ENCODE assay signal across 8 mouse cellular contexts in the genomic region with DNA sequence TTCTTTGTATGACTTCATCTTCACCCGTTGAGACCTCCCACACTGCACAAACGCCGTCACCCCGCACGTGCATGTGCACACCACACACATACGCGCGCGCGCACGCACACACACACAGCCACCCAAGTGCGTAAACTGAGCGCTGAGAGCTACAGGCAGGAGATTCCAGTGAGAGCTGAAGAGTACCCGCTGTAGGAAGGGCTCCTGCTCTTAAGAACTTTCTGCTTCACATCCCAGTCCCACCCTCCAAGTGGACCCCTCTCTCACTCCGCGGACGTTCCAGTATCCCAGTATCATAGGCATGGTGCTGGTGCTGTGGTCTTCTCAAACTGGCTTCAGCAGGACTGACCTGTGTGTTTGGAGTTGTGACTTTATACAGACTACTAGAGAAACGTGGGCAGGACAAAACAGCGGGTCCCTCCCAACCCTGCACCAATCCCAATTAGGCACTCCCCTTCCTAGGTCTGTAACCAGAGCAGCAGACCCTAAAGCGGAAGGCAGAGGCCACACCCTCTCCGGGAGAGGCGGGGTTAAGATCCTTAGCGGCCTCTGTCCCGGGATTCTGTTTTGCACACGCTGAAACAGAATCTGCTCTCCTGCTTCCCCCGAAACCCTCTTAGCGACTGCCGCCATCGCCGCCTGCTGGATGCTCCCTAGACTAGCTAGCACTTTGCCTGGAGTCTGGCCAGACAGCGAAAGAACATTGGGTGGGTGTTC. TPM values are rescaled to one million over a fixed set of nuclear protein-coding genes. Genes with fewer than 3 reads are reported as not detected.
DNase-seq lines count a peak whose midpoint lies in the region; ATAC-seq and TF ChIP-seq lines count a peak whose summit lies in the region.

A gene (minus strand): TSS at position 501 of the 717 bp plus-strand sequence.

- H3K4me2 ChIP-seq in heart, embryonic 11.5 days: peak within 1 kb of the TSS; percentile 71
- H3K4me2 ChIP-seq in kidney, embryonic 16.5 days (replicated peaks; ENCODE audit: low read depth, low read length): peak within 1 kb of the TSS; percentile 92
- H3K4me2 ChIP-seq in myocyte (ENCODE audit: low read depth): peak within 1 kb of the TSS; percentile 98

- no peaks in the 10 kb centered on the region for H3K9me3 ChIP-seq in erythroblast, embryonic 14.5 days (ENCODE audit: control insufficient read depth, low read length)
- H3K9me3 ChIP-seq in heart, embryonic 11.5 days (replicated peaks; ENCODE audit: control insufficient read depth, low read length): no peaks in the 10 kb centered on the region
- no peaks in the 10 kb centered on the region for H3K9me3 ChIP-seq in kidney, embryonic 16.5 days (ENCODE audit: low read length)

- DNase-seq in A20 (ENCODE audit: low read depth, low spot score): peak; percentile 69
- DNase-seq in brain, adult 2 months (ENCODE audit: low read depth, low spot score): peak; percentile 97
- DNase-seq in liver, adult 2 months (ENCODE audit: extremely low read depth, low read depth, low spot score): peak; percentile 99
- peak; percentile 74 for DNase-seq in splenic B cell, adult 2 months (ENCODE audit: low read depth, low spot score)

- peak within 1 kb of the TSS; percentile 36 for H3K27ac ChIP-seq in heart, embryonic 11.5 days (ENCODE audit: low read depth, low read length)
- H3K27ac ChIP-seq in kidney, embryonic 16.5 days (ENCODE audit: low read length): peak within 1 kb of the TSS; percentile 93
- H3K27ac ChIP-seq in liver, adult 2 months (replicated peaks; ENCODE audit: insufficient read depth, low read depth, low read length): peak within 1 kb of the TSS; percentile 91

- peak within 1 kb of the TSS; percentile 47 for H3K4me3 ChIP-seq in erythroblast, embryonic 14.5 days (replicated peaks)
- peak within 1 kb of the TSS; percentile 38 for H3K4me3 ChIP-seq in heart, embryonic 11.5 days (ENCODE audit: low read depth, low read length)
- peak within 1 kb of the TSS; percentile 53 for H3K4me3 ChIP-seq in kidney, embryonic 16.5 days (ENCODE audit: low read length)
- peak within 1 kb of the TSS; percentile 59 for H3K4me3 ChIP-seq in liver, adult 2 months (ENCODE audit: insufficient read depth, low read depth, low read length)
- peak within 1 kb of the TSS; percentile 18 for H3K4me3 ChIP-seq in myocyte

- no peaks in the 10 kb centered on the region for H3K79me2 ChIP-seq in liver, adult 2 months (ENCODE audit: control insufficient read depth, insufficient read depth, low read length)
- H3K79me2 ChIP-seq in myocyte (ENCODE audit: control insufficient read depth, insufficient read depth): no peaks in the 10 kb centered on the region

- H3ac ChIP-seq in myocyte (ENCODE audit: control insufficient read depth, insufficient read length): no peak within 1 kb of the TSS

- peak; percentile 93 for ATAC-seq in heart, embryonic 11.5 days (replicated peaks; ENCODE audit: insufficient number of reproducible peaks, low FRiP score, low TSS enrichment)
- peak; percentile 99 for ATAC-seq in kidney, embryonic 16.5 days (ENCODE audit: low FRiP score, low TSS enrichment)

- TF ChIP-seq CTCF in liver, adult 2 months (IDR thresholded peaks at IDR 0.05; ENCODE audit: low read depth, low read length): peak; percentile 94

- under 1% methylated on average over 31 of the region's 31 CpGs for WGBS in heart, embryonic 11.5 days (ENCODE audit: insufficient replicate concordance)
- under 1% methylated on average over 31 of the region's 31 CpGs for WGBS in kidney, embryonic 16.5 days
- WGBS in liver, adult 2 months: under 1% methylated on average over 31 of the region's 31 CpGs

- no peaks in the 10 kb centered on the region; the same call in 1 of the 2 replicates for H3K36me3 ChIP-seq in erythroblast, embryonic 14.5 days (ENCODE audit: control insufficient read depth)
- H3K36me3 ChIP-seq in heart, embryonic 11.5 days (ENCODE audit: control insufficient read depth, insufficient read depth, low read length): no peaks in the 10 kb centered on the region
- no peaks in the 10 kb centered on the region for H3K36me3 ChIP-seq in kidney, embryonic 16.5 days (ENCODE audit: insufficient read depth, low read length)
- no peaks in the 10 kb centered on the region for H3K36me3 ChIP-seq in liver, adult 2 months (ENCODE audit: control insufficient read depth, insufficient read depth, low read length)
- no peaks in the 10 kb centered on the region for H3K36me3 ChIP-seq in myocyte (ENCODE audit: control insufficient read depth, insufficient read depth)
- no peaks in the 10 kb centered on the region for H3K36me3 ChIP-seq in splenic B cell, adult 2 months (ENCODE audit: control insufficient read depth, insufficient read depth, low read length, poor library complexity, severe bottlenecking)

- TF ChIP-seq POLR2A in liver, adult 2 months (IDR thresholded peaks at IDR 0.05; ENCODE audit: extremely low read depth, insufficient read depth, low read length): peak; percentile 93
- TF ChIP-seq POLR2A in myocyte (IDR thresholded peaks at IDR 0.05; ENCODE audit: insufficient read length, low read depth): peak; percentile 63

- peak within 1 kb of the TSS; percentile 54 for H3K9ac ChIP-seq in heart, embryonic 11.5 days (ENCODE audit: low read depth, low read length)
- H3K9ac ChIP-seq in kidney, embryonic 16.5 days (replicated peaks; ENCODE audit: low read length): peak within 1 kb of the TSS; percentile 69
- peak within 1 kb of the TSS; percentile 68 for H3K9ac ChIP-seq in liver, adult 2 months (ENCODE audit: low read depth, low read length)

- peaks cover 5% of the 10 kb centered on the region for H3K27me3 ChIP-seq in erythroblast, embryonic 14.5 days (ENCODE audit: control insufficient read depth)
- peaks cover 1% of the 10 kb centered on the region for H3K27me3 ChIP-seq in heart, embryonic 11.5 days (ENCODE audit: control insufficient read depth, insufficient read depth, low read length)
- H3K27me3 ChIP-seq in kidney, embryonic 16.5 days (ENCODE audit: insufficient read depth, low read length): no peaks in the 10 kb centered on the region
- H3K27me3 ChIP-seq in liver, adult 2 months (ENCODE audit: control insufficient read depth, insufficient read depth, low read length): no peaks in the 10 kb centered on the region
- H3K27me3 ChIP-seq in myocyte (ENCODE audit: control insufficient read depth, insufficient read depth, insufficient read length): peaks cover 10% of the 10 kb centered on the region
- H3K27me3 ChIP-seq in splenic B cell, adult 2 months (ENCODE audit: control insufficient read depth, insufficient read depth, low read length, poor library complexity, severe bottlenecking): no peaks in the 10 kb centered on the region

- peaks cover 16% of the 10 kb centered on the region for H3K4me1 ChIP-seq in erythroblast, embryonic 14.5 days (ENCODE audit: control insufficient read depth)
- H3K4me1 ChIP-seq in heart, embryonic 11.5 days (ENCODE audit: control insufficient read depth, insufficient read depth, low read length): peaks cover 8% of the 10 kb centered on the region
- H3K4me1 ChIP-seq in kidney, embryonic 16.5 days (ENCODE audit: insufficient read depth, low read length): peaks cover 23% of the 10 kb centered on the region
- peaks cover 42% of the 10 kb centered on the region for H3K4me1 ChIP-seq in liver, adult 2 months (ENCODE audit: control insufficient read depth, insufficient read depth, low read length)

TF ChIP-seq in myocyte, 11 proteins besides CTCF, POLR2A, EP300 and RAD21:
- TF ChIP-seq POLR2AphosphoS2 (IDR thresholded peaks at IDR 0.05; ENCODE audit: insufficient read length, low read depth): peak; percentile 57
- no peak for TF ChIP-seq TCF12 (IDR thresholded peaks at IDR 0.05; ENCODE audit: insufficient read depth, poor library complexity, severe bottlenecking)

RNA-seq across cellular contexts. Expression of the gene that starts here (rescaled TPM):
- 3.7 and 4.9 TPM in 2 replicates for polyA plus RNA-seq in erythroblast, embryonic 14.5 days (2012)
- polyA plus RNA-seq in heart, embryonic 11.5 days (2014; fragmentation: Nextera tagmentation; extraction: Ambion mirVana): 32.8 and 35.5 TPM in 2 replicates
- 109 and 124 TPM in 2 replicates for polyA plus RNA-seq in kidney, embryonic 16.5 days (2015; fragmentation: Nextera tagmentation; extraction: Ambion mirVana)
- 474 and 907 TPM in 2 replicates for total RNA-seq in liver, adult 2 months (2014; rRNA removed)
- 5,254 and 6,847 TPM in 2 replicates for polyA plus RNA-seq in liver, adult 2 months (2012; rRNA removed)
- polyA plus RNA-seq in myocyte (2012; fragmentation: generic; extraction: Trizol): 42.0 TPM

Comparison
In these comparisons a context has a peak if more than half of its experiments do, and no peak if none do; other contexts are left out.
1. Peak in every context shown above with its lines: DNase-seq, ATAC-seq, H3K4me3 ChIP-seq and H3K27ac ChIP-seq.
2. RNA of the gene that starts here (polyA plus RNA-seq): 5,254 to 6,847 TPM in liver, adult 2 months; 109 to 124 TPM in kidney, embryonic 16.5 days, 42.0 TPM in myocyte (single experiment), 32.8 to 35.5 TPM in heart, embryonic 11.5 days and 3.7 to 4.9 TPM in erythroblast, embryonic 14.5 days; every median in the first group is over 10 times any median in the second.
3. H3K27ac ChIP-seq: peak in every context shown above with its lines; median percentile 93 in kidney, embryonic 16.5 days; 91 in liver, adult 2 months; 36 in heart, embryonic 11.5 days.